Mouse (Mus musculus) lung, postnatal 0 days (tissue): ENCODE results near the gene Prex1. TPM values are rescaled to one million over a fixed set of nuclear protein-coding genes. Genes with fewer than 3 reads are reported as not detected.
A peak's percentile ranks its signal among the peaks of the same experiment; 100 is the strongest.

Source experiments
- ATAC-seq: fragments of 200-750 bp; cut with Nextera tagmentation; 2 replicates; pipeline ENCODE4 v1.8.0; 2017; ENCODE audit warnings: moderate library complexity
- DNase-seq: peaks from one replicate; pipeline ENCODE4 v3.0.0-alpha.2; 2016; ENCODE audit warnings: low spot score
- H3K27ac ChIP-seq: fragments of 300-500 bp; sonication (generic); 2 replicates; pipeline ENCODE4 v1.5.1; 2014; ENCODE audit warnings: antibody characterized with exemption, mild to moderate bottlenecking, low read length, mixed read lengths
- H3K27me3 ChIP-seq: fragments of 300-500 bp; sonication (generic); replicated peaks from 2 replicates; pipeline ENCODE4 v1.6.1; 2014; ENCODE audit warnings: low read length, mixed read lengths; ENCODE audit not compliant: insufficient read depth
- H3K36me3 ChIP-seq: fragments of 300-500 bp; sonication (generic); 2 replicates; pipeline ENCODE4 v1.6.1; 2014; ENCODE audit warnings: low read length, mixed read lengths; ENCODE audit not compliant: insufficient read depth
- H3K4me1 ChIP-seq: fragments of 300-500 bp; sonication (generic); 2 replicates; pipeline ENCODE4 v1.6.1; 2014; ENCODE audit warnings: antibody characterized with exemption, low read depth, low read length, mixed read lengths; ENCODE audit not compliant: insufficient read depth
- H3K4me2 ChIP-seq: fragments of 300-500 bp; sonication (generic); replicated peaks from 2 replicates; pipeline ENCODE4 v1.6.1; 2014; ENCODE audit warnings: low read depth, mild to moderate bottlenecking, low read length, moderate library complexity, mixed read lengths
- H3K4me3 ChIP-seq: fragments of 300-500 bp; sonication (generic); 2 replicates; pipeline ENCODE4 v1.5.1; 2014; ENCODE audit warnings: low read depth, low read length
- H3K9ac ChIP-seq: fragments of 300-500 bp; sonication (generic); replicated peaks from 2 replicates; pipeline ENCODE4 v1.6.1; 2014; ENCODE audit warnings: low read depth, mild to moderate bottlenecking
- H3K9me3 ChIP-seq: fragments of 300-500 bp; sonication (generic); 2 replicates; pipeline ENCODE4 v1.6.1; 2016; ENCODE audit warnings: low read length, mixed read lengths
- CTCF ChIP-seq: IDR thresholded peaks from 2 replicates; pipeline ENCODE4 v1.5.1; 2016; ENCODE audit warnings: antibody characterized with exemption, mild to moderate bottlenecking
- EP300 ChIP-seq: IDR thresholded peaks from 2 replicates; pipeline ENCODE4 v1.6.1; 2016; ENCODE audit warnings: antibody characterized with exemption, mild to moderate bottlenecking, control low read depth
- WGBS: fragments of 180-500 bp; shearing (Covaris S2); extraction: QIAGEN DNeasy Blood & Tissue Kit; methylation state at CpG from one replicate; pipeline ENCODE4 v1.1.7; 2014; 5-methylcytosine and 5-hydroxymethylcytosine counted together
- polyA plus RNA-seq: library from polyadenylated mRNA; unstranded; fragments of >200 nt; fragmentation: Nextera tagmentation; extraction: Ambion mirVana; gene quantifications from 2 replicates; pipeline ENCODE4 v1.2.1, GENCODE M21; 2015

The Prex1 gene
- polyA plus RNA-seq, 1 experiment from 2014 or later: 6.9 TPM

DNA sequence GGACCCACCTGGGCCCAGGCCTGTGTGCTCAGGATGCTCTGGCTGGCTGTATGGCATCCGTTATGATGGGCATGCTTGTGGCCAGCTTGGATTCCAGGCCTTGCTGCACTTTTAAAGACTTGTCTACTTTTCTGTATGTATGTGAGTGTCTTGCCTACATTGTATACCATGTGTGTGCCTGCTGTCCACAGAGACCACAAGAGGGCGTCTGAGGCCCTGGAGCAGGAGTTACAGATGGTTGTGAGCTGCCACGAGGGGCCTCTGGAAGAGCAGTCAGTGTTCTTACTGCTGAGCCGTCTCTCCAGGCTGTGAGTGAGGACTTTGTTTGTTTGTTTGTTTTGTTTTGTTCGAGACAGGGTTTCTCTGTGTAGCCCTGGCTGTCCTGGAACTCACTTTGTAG, 148.1 kb downstream of the Prex1 start:
- Histone ChIP-seq H3K9me3 (no peaks in the 10 kb centered on the region), H3K36me3 (no peaks in the 10 kb centered on the region), H3K27me3 (no peaks in the 10 kb centered on the region), H3K9ac (no peak overlapping the region), H3K4me1 (no peaks in the 10 kb centered on the region), H3K4me3 (no peak overlapping the region), H3K27ac (no peak overlapping the region), H3K4me2 (no peak overlapping the region)
- TF ChIP-seq CTCF (peak; percentile 34), EP300 (no peak)
- DNase-seq: no peak
- ATAC-seq: no peak
- whole genome bisulfite sequencing: 70% methylated on average over 5 of the region's 5 CpGs

DNA sequence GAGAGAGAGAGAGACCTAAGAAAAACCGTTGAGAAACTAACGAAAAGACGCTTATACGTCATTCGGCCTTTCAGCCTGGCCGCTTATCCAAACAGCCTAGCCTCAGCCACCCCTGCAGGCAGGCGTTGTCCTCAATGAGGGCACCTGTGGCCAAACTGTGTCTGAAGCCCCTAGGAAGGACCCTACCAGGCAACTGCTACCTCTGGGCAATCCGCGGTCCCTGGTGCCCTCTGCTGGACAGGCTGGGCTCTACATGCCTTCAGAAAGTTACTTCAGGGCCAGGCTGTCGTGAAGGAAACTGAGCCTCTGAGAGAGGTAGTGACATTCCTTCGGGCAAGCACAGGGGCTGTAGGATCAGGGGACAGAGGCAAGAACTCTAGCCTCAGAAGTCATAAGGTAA, 149.2 kb downstream of the Prex1 start:
- Histone ChIP-seq H3K9ac (no peak overlapping the region), H3K9me3 (no peaks in the 10 kb centered on the region), H3K27me3 (no peaks in the 10 kb centered on the region), H3K27ac (no peak overlapping the region), H3K4me2 (peak overlapping the region; percentile 46), H3K4me1 (no peaks in the 10 kb centered on the region), H3K36me3 (no peaks in the 10 kb centered on the region), H3K4me3 (no peak overlapping the region; the same call in 1 of the 2 replicates)
- DNase-seq: peak; percentile 56
- 4% methylated on average over 11 of the region's 11 CpGs for WGBS
- peak; percentile 72 for ATAC-seq
- no peak for TF ChIP-seq EP300
- TF ChIP-seq CTCF: peak; percentile 99

DNA sequence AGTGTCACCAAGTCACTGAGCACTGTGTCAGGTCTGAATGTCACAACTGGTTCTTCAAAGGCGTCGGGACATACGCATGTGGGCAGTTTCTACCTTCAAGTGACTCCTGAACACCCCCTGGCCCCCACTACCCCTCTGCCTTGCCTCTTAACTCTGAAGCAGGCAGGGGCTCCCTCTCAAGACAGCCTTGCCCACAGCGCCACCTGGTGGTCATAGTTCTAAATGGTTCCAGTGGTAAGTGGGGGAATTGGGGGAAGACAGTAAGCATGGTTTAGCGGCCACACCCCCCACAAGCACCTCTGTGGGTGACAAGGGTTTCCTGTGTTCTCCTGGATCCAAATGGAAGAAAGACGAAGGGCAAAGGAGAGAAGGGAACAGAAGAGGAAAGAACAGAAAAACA, 149.7 kb downstream of the Prex1 start:
- DNase-seq (peak; percentile 84), ATAC-seq (peak; percentile 67)
- H3K27me3 ChIP-seq: no peaks in the 10 kb centered on the region
- H3K36me3 ChIP-seq: no peaks in the 10 kb centered on the region
- no peaks in the 10 kb centered on the region for H3K4me1 ChIP-seq
- no peak overlapping the region for H3K4me3 ChIP-seq
- peak overlapping the region; percentile 46 for H3K4me2 ChIP-seq
- 6% methylated on average over 6 of the region's 6 CpGs for WGBS
- H3K27ac ChIP-seq: no peak overlapping the region
- H3K9me3 ChIP-seq: no peaks in the 10 kb centered on the region
- TF ChIP-seq EP300: no peak
- TF ChIP-seq CTCF: peak; percentile 95
- no peak overlapping the region for H3K9ac ChIP-seq

DNA sequence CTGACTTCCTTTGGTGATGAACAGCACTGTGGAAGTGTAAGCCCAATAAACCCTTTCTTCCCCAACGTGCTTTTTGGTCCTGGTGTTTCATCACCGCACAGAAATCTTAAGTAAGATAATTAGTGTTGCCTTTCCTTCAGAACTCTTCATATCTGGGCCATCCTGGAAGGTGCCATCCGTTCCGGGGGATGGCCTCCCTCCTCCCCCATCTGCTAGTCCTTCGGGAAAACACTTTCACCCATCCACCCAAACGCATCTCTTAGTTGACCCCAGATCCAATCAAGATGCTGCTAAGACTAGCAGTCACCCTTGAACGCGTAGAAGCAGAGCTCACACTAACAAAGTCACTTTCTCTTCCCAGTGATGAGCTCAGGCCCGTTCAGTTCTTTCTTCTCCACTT, 150.6 kb downstream of the Prex1 start:
- WGBS: 80% methylated on average over 9 of the region's 9 CpGs
- H3K36me3 ChIP-seq: no peaks in the 10 kb centered on the region
- H3K27me3 ChIP-seq: no peaks in the 10 kb centered on the region
- H3K4me3 ChIP-seq: no peak overlapping the region
- no peak overlapping the region for H3K27ac ChIP-seq
- ATAC-seq: no peak
- H3K4me2 ChIP-seq: no peak overlapping the region
- no peak for DNase-seq
- no peaks in the 10 kb centered on the region for H3K9me3 ChIP-seq
- no peaks in the 10 kb centered on the region for H3K4me1 ChIP-seq
- H3K9ac ChIP-seq: no peak overlapping the region
- no peak for TF ChIP-seq CTCF
- TF ChIP-seq EP300: no peak

DNA sequence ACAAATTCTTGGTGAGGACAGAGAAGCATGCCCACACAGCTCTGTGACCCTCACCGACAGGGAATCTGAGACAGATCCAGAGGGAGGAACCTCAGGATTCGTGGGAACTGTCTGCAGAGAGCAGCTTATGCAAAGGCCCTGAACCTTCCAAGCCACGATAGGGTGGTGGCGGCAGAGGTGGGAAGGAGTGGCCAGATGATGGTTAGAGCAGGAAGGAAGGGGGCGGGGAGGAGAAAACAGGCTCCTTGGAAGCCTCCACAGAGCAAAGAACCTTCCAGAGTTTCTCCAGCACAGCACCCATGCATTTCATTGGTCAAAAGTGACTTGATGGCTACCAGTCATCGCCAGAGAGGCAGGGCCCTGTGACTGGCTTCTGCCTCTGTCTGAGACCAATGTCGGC, 151.9 kb downstream of the Prex1 start:
- ATAC-seq: no peak
- WGBS: 57% methylated on average over 7 of the region's 7 CpGs
- no peak for TF ChIP-seq CTCF
- no peak for TF ChIP-seq EP300

DNA sequence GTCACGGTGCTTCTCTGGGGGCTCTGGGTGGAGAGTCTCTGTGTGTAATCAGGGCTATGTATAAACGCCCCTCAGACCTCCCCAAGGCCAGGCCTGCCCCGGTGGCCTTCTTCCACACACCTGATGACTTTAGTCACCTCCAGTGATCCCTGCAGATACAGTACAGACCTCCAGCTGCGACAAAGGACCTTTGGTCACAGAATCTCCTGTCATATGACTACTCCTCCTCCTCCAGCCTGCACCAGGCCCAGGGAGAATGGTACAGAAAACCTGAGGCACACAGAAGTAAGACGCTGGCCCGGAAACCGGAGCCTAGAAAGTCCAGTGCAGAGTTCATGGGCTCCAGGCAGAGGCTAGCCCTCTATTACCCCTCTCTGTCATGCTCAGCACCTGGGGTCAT, 152.8 kb downstream of the Prex1 start:
- no peak overlapping the region for H3K4me3 ChIP-seq
- TF ChIP-seq CTCF: no peak
- TF ChIP-seq EP300: no peak
- ATAC-seq: no peak
- no peak for DNase-seq
- H3K9ac ChIP-seq: no peak overlapping the region
- no peaks in the 10 kb centered on the region for H3K27me3 ChIP-seq
- H3K27ac ChIP-seq: no peak overlapping the region
- no peak overlapping the region for H3K4me2 ChIP-seq
- no peaks in the 10 kb centered on the region for H3K4me1 ChIP-seq
- 88% methylated on average over 7 of the region's 7 CpGs for whole genome bisulfite sequencing
- no peaks in the 10 kb centered on the region for H3K9me3 ChIP-seq
- H3K36me3 ChIP-seq: no peaks in the 10 kb centered on the region

More for the DNA sequence above, 151.9 kb downstream of the Prex1 start:
- no peaks in the 10 kb centered on the region for H3K9me3 ChIP-seq
- H3K36me3 ChIP-seq: no peaks in the 10 kb centered on the region
- no peak overlapping the region for H3K4me2 ChIP-seq
- no peak overlapping the region for H3K4me3 ChIP-seq
- no peaks in the 10 kb centered on the region for H3K27me3 ChIP-seq
- H3K4me1 ChIP-seq: no peaks in the 10 kb centered on the region
- H3K27ac ChIP-seq: no peak overlapping the region
- no peak overlapping the region for H3K9ac ChIP-seq
- DNase-seq: no peak

DNA sequence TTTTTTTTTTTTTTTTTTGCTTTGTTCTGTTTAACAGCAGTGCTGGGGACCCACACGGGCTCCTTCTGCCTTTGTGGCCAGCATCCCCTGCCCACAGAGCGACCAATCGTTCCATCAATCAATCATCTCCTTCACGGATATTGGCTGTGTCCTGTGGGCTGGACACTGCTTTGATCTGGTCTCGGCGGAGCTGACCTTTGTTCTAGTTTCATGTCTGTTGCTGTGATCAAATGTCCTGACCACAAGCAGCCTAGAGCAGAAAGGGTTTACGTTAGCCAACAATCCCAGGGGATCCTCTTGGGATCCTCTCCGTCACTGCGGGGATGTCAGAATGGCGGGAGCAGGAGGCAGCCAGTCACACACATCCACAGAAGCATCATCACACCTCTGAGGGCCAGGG, 154.1 kb downstream of the Prex1 start:
- no peak for TF ChIP-seq EP300
- TF ChIP-seq CTCF: no peak
- Histone ChIP-seq H3K4me2 (no peak overlapping the region), H3K27me3 (no peaks in the 10 kb centered on the region), H3K9me3 (no peaks in the 10 kb centered on the region), H3K27ac (no peak overlapping the region), H3K9ac (no peak overlapping the region), H3K4me1 (no peaks in the 10 kb centered on the region), H3K4me3 (no peak overlapping the region), H3K36me3 (no peaks in the 10 kb centered on the region)
- no peak for DNase-seq
- no peak for ATAC-seq
- 31% methylated on average over 10 of the region's 10 CpGs for WGBS
